Mouse (Mus musculus): Measurements from ENCODE around the gene Olfr466. TPM values are rescaled to one million over a fixed set of nuclear protein-coding genes. Genes with fewer than 3 reads are reported as not detected.
A peak's percentile ranks its signal among the peaks of the same experiment; 100 is the strongest.

The Olfr466 gene
- not detected in 2 replicates for polyA plus RNA-seq (2012; ENCODE audit: insufficient read depth, insufficient read length, low replicate concordance, missing spikeins)

DNA sequence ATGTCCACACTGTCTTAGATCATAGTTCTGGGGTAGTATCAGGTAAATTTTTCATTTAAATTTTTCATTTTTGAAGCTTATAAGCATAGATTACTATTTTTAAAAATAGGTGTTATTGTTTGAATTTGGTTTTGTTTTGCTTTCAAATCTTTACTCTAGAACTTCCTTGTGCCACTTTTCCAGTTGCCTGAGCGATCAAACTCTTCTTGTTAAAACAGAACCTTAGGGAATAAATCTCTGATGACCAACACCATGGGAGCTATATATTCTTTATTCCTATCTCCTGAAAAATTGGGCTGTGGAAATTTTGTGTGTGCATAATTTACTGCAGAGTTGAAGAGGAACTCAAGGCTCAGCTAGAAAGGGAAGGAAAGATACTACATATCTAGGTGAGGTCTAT, at the start of gene Olfr466:
Olfr466 (plus strand) TSS at position 301 of the 400 bp plus-strand sequence.
- H3K4me3 ChIP-seq (ENCODE audit: insufficient read depth, low read depth, low read length): no peak within 1 kb of the TSS
- no peak within 1 kb of the TSS for H3K27ac ChIP-seq (ENCODE audit: insufficient read depth, low read depth, low read length)
- TF ChIP-seq CTCF (IDR thresholded peaks at IDR 0.05; ENCODE audit: insufficient read depth, low read depth, low read length) (no peak), POLR2A (IDR thresholded peaks at IDR 0.05; ENCODE audit: insufficient read depth, low read depth, low read length) (no peak)
- no peaks in the 10 kb centered on the region for H3K4me1 ChIP-seq (ENCODE audit: control insufficient read depth, insufficient read depth, low read length)
- 78% methylated on average over 1 of the region's 1 CpGs for WGBS

DNA sequence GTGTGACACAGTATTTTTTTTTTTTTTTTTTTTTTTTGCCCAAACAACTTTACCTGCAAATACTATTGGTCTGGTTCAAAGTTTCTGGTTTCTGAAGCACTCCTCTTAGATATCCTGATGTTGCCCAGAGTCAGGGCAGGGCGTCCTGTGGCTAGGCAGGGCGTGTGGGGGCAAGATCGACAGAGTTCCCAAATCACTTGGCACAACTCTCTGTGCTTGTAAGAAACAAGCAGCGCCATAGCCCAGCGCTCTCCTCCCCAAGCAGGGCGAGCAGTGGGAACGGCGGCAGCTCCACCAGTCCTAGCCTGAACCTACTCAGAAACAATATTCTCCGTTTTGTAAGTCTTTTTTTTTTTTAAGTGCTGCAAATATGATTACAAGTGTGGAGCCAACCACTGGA, 49.4 kb upstream of the Olfr466 start:
- WGBS: 96% methylated on average over 9 of the region's 9 CpGs
- Histone ChIP-seq H3K27ac (ENCODE audit: insufficient read depth, low read depth, low read length) (no peak overlapping the region), H3K4me1 (ENCODE audit: control insufficient read depth, insufficient read depth, low read length) (no peaks in the 10 kb centered on the region), H3K4me3 (ENCODE audit: insufficient read depth, low read depth, low read length) (no peak overlapping the region)
- TF ChIP-seq POLR2A (IDR thresholded peaks at IDR 0.05; ENCODE audit: insufficient read depth, low read depth, low read length): no peak
- no peak for TF ChIP-seq CTCF (IDR thresholded peaks at IDR 0.05; ENCODE audit: insufficient read depth, low read depth, low read length)

DNA sequence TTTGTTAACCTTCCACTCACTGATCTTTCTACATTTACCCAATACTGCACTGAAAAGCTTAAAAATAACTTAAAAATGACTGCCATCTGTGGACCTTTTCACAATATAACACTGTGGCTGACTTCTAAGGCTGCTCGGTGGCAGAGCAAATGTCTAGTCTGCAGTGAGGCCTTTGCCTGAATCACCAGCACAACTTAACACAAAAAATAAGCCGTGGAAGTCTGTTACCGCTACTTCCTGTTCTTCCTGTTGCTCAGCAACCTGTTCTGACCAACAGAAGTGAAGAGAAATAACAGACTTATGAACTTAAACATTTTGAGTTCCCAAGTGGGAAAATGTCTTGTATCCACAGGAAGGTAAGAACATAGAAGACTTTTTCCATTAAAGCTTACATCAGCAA, 48.8 kb upstream of the Olfr466 start:
- Histone ChIP-seq H3K27ac (ENCODE audit: insufficient read depth, low read depth, low read length) (no peak overlapping the region), H3K4me1 (ENCODE audit: control insufficient read depth, insufficient read depth, low read length) (no peaks in the 10 kb centered on the region), H3K4me3 (ENCODE audit: insufficient read depth, low read depth, low read length) (no peak overlapping the region)
- no peak for TF ChIP-seq POLR2A (IDR thresholded peaks at IDR 0.05; ENCODE audit: insufficient read depth, low read depth, low read length)
- TF ChIP-seq CTCF (IDR thresholded peaks at IDR 0.05; ENCODE audit: insufficient read depth, low read depth, low read length): no peak
- 86% methylated on average over 3 of the region's 3 CpGs for WGBS

DNA sequence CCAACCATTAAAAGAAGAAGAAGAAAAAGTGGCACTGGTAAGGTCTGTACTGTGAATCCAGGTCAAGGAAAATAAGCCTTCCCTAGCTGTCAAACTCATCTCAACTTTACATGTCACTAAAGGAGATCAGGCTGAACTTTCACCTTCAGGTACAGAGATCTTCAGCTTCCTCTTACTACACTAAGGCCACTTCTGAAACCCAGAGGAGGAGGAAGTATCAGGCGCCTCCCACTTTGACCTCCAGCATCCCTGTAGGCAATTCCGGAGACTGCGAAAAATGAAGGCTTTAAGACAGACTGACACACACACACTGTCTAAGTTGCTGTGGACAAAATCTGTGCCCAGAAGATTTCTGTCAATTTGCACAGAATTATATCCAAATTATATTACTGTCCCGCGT, 38.1 kb upstream of the Olfr466 start:
- Histone ChIP-seq H3K27ac (ENCODE audit: insufficient read depth, low read depth, low read length) (no peak overlapping the region), H3K4me3 (ENCODE audit: insufficient read depth, low read depth, low read length) (peak overlapping the region; percentile 96), H3K4me1 (ENCODE audit: control insufficient read depth, insufficient read depth, low read length) (peaks cover 2% of the 10 kb centered on the region; the same call in 1 of the 2 replicates)
- TF ChIP-seq POLR2A (IDR thresholded peaks at IDR 0.05; ENCODE audit: insufficient read depth, low read depth, low read length) (no peak), CTCF (IDR thresholded peaks at IDR 0.05; ENCODE audit: insufficient read depth, low read depth, low read length) (no peak)
- under 1% methylated on average over 5 of the region's 5 CpGs for WGBS

DNA sequence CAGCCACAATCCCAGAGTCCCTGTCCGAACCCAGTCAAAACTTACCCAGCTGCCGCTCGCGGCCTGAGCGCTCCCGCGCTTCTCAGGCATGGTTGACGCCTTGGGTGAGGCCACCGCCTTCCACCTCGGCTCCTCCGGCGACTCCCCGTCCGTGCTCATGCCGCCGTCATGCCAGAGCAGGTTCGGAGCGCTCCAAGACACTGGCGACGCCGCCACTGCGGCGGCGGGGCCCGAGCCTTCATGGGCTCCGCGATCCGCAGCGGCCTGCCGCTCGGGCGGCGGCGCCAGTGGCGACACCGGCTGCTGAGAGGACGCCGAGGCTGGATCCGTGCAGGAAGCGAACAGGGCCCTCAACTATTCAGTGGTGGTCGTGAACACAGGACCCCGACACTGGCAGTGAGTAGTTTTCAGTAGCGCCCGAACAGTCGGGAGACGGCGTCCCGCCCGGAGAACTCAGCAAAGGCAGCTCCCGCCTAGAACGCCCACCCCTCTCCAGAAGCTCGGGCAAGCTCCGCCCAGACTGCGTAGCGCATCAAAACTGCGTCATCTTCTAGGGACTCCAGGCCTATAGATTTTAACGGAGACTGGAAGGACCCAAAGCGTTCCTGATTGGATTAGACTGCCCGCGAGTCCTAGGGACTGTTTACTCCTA, 37.5 kb upstream of the Olfr466 start, which contains the start of gene Mfsd14b:
Mfsd14b (minus strand) TSS at position 517 of the 652 bp plus-strand sequence.
- H3K4me1 ChIP-seq (ENCODE audit: control insufficient read depth, insufficient read depth, low read length): peaks cover 2% of the 10 kb centered on the region; the same call in 1 of the 2 replicates
- TF ChIP-seq CTCF (IDR thresholded peaks at IDR 0.05; ENCODE audit: insufficient read depth, low read depth, low read length): no peak
- peak; percentile 86 for TF ChIP-seq POLR2A (IDR thresholded peaks at IDR 0.05; ENCODE audit: insufficient read depth, low read depth, low read length)
- peak within 1 kb of the TSS; percentile 69 for H3K27ac ChIP-seq (ENCODE audit: insufficient read depth, low read depth, low read length)
- peak within 1 kb of the TSS; percentile 96 for H3K4me3 ChIP-seq (ENCODE audit: insufficient read depth, low read depth, low read length)
- under 1% methylated on average over 60 of the region's 60 CpGs for WGBS

DNA sequence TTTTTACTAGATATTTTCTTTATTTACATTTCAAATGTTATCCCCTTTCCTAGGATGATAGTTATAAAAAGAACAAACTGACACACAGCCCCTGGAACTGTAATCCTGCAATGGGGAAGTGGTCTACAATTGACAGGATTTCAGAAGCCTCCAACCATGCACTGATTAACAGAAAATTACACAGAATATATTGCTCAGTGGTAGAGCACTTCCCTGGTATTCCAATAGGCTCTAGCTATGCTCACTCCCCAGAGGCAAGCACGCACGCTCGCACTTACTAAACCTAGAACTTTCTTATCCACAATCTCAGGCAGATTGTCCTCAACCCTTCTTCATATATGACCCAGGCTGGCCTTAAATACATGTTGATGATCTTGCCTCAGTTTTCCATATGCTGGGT, 36.8 kb upstream of the Olfr466 start:
- WGBS: 57% methylated on average over 3 of the region's 3 CpGs
- Histone ChIP-seq H3K27ac (ENCODE audit: insufficient read depth, low read depth, low read length) (peak overlapping the region; percentile 42; the same call in 1 of the 2 replicates), H3K4me3 (ENCODE audit: insufficient read depth, low read depth, low read length) (peak overlapping the region; percentile 96), H3K4me1 (ENCODE audit: control insufficient read depth, insufficient read depth, low read length) (peaks cover 2% of the 10 kb centered on the region; the same call in 1 of the 2 replicates)
- TF ChIP-seq CTCF (IDR thresholded peaks at IDR 0.05; ENCODE audit: insufficient read depth, low read depth, low read length) (no peak), POLR2A (IDR thresholded peaks at IDR 0.05; ENCODE audit: insufficient read depth, low read depth, low read length) (no peak)

DNA sequence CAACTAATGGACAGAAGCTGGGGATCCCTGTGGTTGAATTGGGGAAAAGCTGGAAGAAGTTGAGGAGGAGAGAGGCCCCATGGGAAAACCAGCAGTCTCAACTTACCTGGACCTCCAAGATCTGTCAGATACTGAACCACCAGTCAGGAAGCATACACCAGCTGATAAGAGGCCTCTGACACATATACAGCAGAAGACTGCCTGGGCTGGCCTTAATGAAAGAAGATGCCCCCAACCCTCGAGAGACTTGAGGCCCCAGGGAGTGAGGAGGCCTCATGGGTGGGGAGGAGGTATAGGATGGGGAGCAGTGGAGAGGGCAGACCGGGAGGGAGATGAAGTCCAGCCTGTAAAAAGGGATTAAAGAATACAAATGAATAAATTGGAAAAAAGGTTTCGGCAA, 29.1 kb upstream of the Olfr466 start:
- no peak for TF ChIP-seq POLR2A (IDR thresholded peaks at IDR 0.05; ENCODE audit: insufficient read depth, low read depth, low read length)
- no peak for TF ChIP-seq CTCF (IDR thresholded peaks at IDR 0.05; ENCODE audit: insufficient read depth, low read depth, low read length)
- Histone ChIP-seq H3K4me1 (ENCODE audit: control insufficient read depth, insufficient read depth, low read length) (no peaks in the 10 kb centered on the region), H3K4me3 (ENCODE audit: insufficient read depth, low read depth, low read length) (no peak overlapping the region), H3K27ac (ENCODE audit: insufficient read depth, low read depth, low read length) (no peak overlapping the region)
- WGBS: 65% methylated on average over 3 of the region's 3 CpGs

- WGBS: 88% methylated on average over 1 of the region's 1 CpGs
- Histone ChIP-seq H3K4me1 (ENCODE audit: control insufficient read depth, insufficient read depth, low read length) (no peaks in the 10 kb centered on the region), H3K27ac (ENCODE audit: insufficient read depth, low read depth, low read length) (no peak overlapping the region), H3K4me3 (ENCODE audit: insufficient read depth, low read depth, low read length) (no peak overlapping the region)
- no peak for TF ChIP-seq POLR2A (IDR thresholded peaks at IDR 0.05; ENCODE audit: insufficient read depth, low read depth, low read length)
Observed at GRCm38 (mm10) chr13:65122111-65122510, 27.9 kb upstream of the Olfr466 start.

DNA sequence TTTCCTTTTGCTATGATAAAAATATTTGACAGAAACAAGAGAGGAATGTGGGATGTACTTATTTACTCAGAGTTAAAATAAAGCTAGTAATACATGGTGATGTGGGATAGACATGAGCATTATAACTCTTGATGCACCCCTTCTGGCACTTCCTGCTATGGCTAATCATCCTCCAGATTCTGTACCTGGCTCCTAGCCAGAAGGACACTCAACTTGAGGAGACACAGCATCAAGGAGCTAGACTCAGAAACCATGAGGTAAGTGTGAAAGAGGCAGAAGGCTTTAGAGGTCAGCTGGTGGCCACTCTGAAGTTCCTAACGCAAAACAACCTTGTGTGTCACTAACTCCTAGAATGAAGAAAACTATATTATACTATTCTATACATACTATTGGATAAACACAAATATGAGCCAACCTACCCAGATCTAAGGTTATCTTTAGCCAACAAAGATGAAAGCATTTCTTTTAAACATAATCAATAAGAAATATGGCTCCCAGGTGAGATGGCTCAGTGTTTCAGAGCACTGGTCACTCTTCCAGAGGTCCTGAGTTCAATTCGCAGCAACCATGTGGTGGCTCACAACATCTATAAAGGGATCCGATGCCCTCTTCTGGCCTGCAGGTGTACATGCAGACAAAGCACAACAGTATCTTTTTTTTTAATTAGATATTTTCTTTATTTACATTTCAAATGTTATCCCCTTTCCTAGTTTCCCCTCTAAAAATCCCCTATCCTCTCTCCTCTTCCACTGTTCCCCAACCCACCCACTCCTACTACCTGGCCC, 22.8 kb upstream of the Olfr466 start:
- TF ChIP-seq POLR2A (IDR thresholded peaks at IDR 0.05; ENCODE audit: insufficient read depth, low read depth, low read length) (no peak), CTCF (IDR thresholded peaks at IDR 0.05; ENCODE audit: insufficient read depth, low read depth, low read length) (no peak)
- WGBS: 72% methylated on average over 3 of the region's 3 CpGs
- Histone ChIP-seq H3K4me1 (ENCODE audit: control insufficient read depth, insufficient read depth, low read length) (no peaks in the 10 kb centered on the region), H3K4me3 (ENCODE audit: insufficient read depth, low read depth, low read length) (no peak overlapping the region), H3K27ac (ENCODE audit: insufficient read depth, low read depth, low read length) (no peak overlapping the region)
